Mouse (Mus musculus): Measurements from ENCODE around the gene Brsk2. TPM values are rescaled to one million over a fixed set of nuclear protein-coding genes. Genes with fewer than 3 reads are reported as not detected.

The Brsk2 gene
- polyA plus RNA-seq, 1 experiment from 2014 or later, result 11.4 TPM

GRCm38 (mm10) chr7:142034198-142034597 is 84.6 kb downstream of the Brsk2 start:
- DNase-seq (ENCODE audit: low spot score, missing footprints) (no peak), ATAC-seq (ENCODE audit: low FRiP score) (no peak)
- WGBS, result 79% methylated on average over 2 of the region's 2 CpGs
- H3K27ac ChIP-seq (ENCODE audit: low read depth, low read length), result no peak overlapping the region
- H3K9me3 ChIP-seq (ENCODE audit: control insufficient read depth, low read length), result no peaks in the 10 kb centered on the region
- H3K36me3 ChIP-seq (ENCODE audit: control insufficient read depth, insufficient read depth, low read length), result no peaks in the 10 kb centered on the region
- H3K27me3 ChIP-seq (ENCODE audit: control insufficient read depth, insufficient read depth, low read length), result no peaks in the 10 kb centered on the region
- H3K4me1 ChIP-seq (ENCODE audit: control insufficient read depth, insufficient read depth, low read length), result no peaks in the 10 kb centered on the region
- H3K9ac ChIP-seq (ENCODE audit: low read length), result no peak overlapping the region
- H3K4me3 ChIP-seq (ENCODE audit: low read depth, low read length), result no peak overlapping the region
- H3K4me2 ChIP-seq, result no peak overlapping the region

DNA sequence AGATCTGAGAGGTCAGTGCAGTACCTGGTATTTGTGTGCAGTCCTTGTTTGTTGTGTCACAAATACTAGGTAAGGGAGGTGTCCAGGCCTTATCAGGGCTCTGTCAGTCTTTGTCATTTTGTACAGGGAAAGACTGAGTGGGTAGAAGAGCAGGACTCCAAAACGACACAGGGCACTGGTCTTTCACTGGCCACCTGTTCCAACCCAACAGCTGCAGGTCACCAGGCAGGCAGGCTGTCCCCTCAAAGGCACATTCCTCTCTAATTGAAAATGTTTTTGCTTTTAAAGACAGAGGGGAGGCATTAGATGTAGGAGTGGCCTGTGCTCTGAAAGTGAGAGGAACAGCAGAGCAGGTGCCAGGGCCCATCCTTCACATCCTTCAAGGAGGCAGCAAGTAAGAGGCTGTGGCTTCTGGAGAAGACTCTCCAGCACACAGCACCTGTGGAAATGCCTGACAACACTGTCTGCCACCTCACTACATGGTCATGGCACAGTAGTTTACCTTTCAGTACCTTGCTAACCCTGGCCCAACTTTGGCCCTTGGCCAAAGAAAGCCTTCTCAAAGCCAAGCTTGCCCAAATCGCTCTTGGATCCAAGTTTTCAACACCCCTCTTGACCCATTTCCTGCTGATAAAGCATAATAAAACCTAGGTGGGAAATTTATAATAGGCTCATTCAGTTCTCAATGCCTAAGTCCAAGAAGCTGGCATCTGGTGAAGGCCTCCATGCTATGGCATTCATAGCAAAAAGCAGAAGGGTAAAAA is 85.7 kb downstream of the Brsk2 start:
- 80% methylated on average over 2 of the region's 2 CpGs for WGBS
- no peak overlapping the region for H3K4me2 ChIP-seq
- H3K9ac ChIP-seq (ENCODE audit: low read length), result no peak overlapping the region
- no peaks in the 10 kb centered on the region for H3K4me1 ChIP-seq (ENCODE audit: control insufficient read depth, insufficient read depth, low read length)
- ATAC-seq (ENCODE audit: low FRiP score) (no peak), DNase-seq (ENCODE audit: low spot score, missing footprints) (no peak)
- H3K36me3 ChIP-seq (ENCODE audit: control insufficient read depth, insufficient read depth, low read length), result no peaks in the 10 kb centered on the region
- no peak overlapping the region for H3K4me3 ChIP-seq (ENCODE audit: low read depth, low read length)
- no peak overlapping the region for H3K27ac ChIP-seq (ENCODE audit: low read depth, low read length)
- no peaks in the 10 kb centered on the region for H3K9me3 ChIP-seq (ENCODE audit: control insufficient read depth, low read length)
- H3K27me3 ChIP-seq (ENCODE audit: control insufficient read depth, insufficient read depth, low read length), result no peaks in the 10 kb centered on the region

DNA sequence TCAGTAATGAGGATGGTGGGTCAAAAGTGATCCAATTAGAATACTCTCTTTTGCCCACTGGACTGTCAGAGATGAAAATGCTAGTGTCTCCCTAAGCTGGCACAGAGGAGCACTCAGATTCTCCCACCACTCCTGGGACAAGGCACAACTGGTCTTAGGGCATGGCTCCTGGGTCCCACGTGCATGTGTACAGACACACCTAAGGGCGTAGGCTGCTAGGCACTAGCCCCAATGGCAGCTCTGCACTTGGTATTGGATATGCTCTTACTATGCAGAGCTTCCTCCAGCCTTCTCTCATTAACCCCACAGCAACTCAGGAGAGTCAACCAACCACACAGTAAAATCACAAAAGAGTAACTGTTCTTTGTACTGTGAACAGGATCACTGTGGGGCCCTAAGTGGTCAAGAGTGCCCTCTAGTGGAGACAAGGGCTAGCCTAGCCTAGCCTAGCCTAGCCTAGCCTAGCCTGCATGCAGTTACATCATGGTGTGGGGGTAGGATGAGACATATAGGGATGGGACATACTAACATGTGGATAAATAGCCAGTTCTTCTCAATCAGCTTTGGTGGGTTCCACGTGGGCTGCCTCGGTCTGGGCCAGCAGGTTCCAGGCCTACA is 88.1 kb downstream of the Brsk2 start:
- Histone ChIP-seq H3K9me3 (ENCODE audit: control insufficient read depth, low read length) (no peaks in the 10 kb centered on the region), H3K36me3 (ENCODE audit: control insufficient read depth, insufficient read depth, low read length) (no peaks in the 10 kb centered on the region), H3K4me1 (ENCODE audit: control insufficient read depth, insufficient read depth, low read length) (no peaks in the 10 kb centered on the region), H3K4me3 (ENCODE audit: low read depth, low read length) (no peak overlapping the region), H3K27me3 (ENCODE audit: control insufficient read depth, insufficient read depth, low read length) (no peaks in the 10 kb centered on the region), H3K27ac (ENCODE audit: low read depth, low read length) (no peak overlapping the region), H3K4me2 (no peak overlapping the region), H3K9ac (ENCODE audit: low read length) (no peak overlapping the region)
- DNase-seq (ENCODE audit: low spot score, missing footprints), result peak; percentile 89
- WGBS, result 77% methylated on average over 4 of the region's 4 CpGs
- ATAC-seq (ENCODE audit: low FRiP score), result peak; percentile 70; the same call in 1 of the 2 replicates

DNA sequence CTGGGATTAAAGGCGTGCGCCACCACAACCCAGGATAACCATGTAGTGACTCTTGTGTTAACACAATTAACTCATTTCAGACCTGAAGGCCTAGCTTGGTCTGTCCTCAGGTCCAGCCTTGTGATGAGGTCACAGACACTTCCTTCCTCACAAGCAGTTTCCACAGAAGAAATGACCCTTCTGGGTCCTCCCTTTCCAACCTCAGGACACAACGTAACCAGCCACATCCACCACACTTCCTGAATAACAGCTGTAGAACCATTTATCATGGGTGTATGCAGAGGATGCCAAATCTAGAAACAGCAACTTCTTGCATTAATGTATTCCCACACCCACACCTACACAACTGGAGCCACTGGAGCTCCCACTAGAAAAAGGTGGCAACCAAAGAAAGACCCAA is 91.2 kb downstream of the Brsk2 start:
- H3K9me3 ChIP-seq (ENCODE audit: control insufficient read depth, low read length), result no peaks in the 10 kb centered on the region
- ATAC-seq (ENCODE audit: low FRiP score), result no peak
- H3K9ac ChIP-seq (ENCODE audit: low read length), result no peak overlapping the region
- H3K27ac ChIP-seq (ENCODE audit: low read depth, low read length), result no peak overlapping the region
- H3K4me3 ChIP-seq (ENCODE audit: low read depth, low read length), result no peak overlapping the region
- 92% methylated on average over 3 of the region's 3 CpGs for whole genome bisulfite sequencing
- H3K27me3 ChIP-seq (ENCODE audit: control insufficient read depth, insufficient read depth, low read length), result no peaks in the 10 kb centered on the region
- DNase-seq (ENCODE audit: low spot score, missing footprints), result no peak
- H3K4me2 ChIP-seq, result no peak overlapping the region
- H3K4me1 ChIP-seq (ENCODE audit: control insufficient read depth, insufficient read depth, low read length), result peaks cover 3% of the 10 kb centered on the region; the same call in 1 of the 2 replicates
- no peaks in the 10 kb centered on the region for H3K36me3 ChIP-seq (ENCODE audit: control insufficient read depth, insufficient read depth, low read length)

GRCm38 (mm10) chr7:142045344-142045743 is 95.8 kb downstream of the Brsk2 start:
- ATAC-seq (ENCODE audit: low FRiP score) (no peak), DNase-seq (ENCODE audit: low spot score, missing footprints) (no peak)
- peaks cover 3% of the 10 kb centered on the region; the same call in 1 of the 2 replicates for H3K4me1 ChIP-seq (ENCODE audit: control insufficient read depth, insufficient read depth, low read length)
- WGBS, result 30% methylated on average over 2 of the region's 2 CpGs
- no peaks in the 10 kb centered on the region for H3K27me3 ChIP-seq (ENCODE audit: control insufficient read depth, insufficient read depth, low read length)
- no peaks in the 10 kb centered on the region for H3K9me3 ChIP-seq (ENCODE audit: control insufficient read depth, low read length)
- H3K27ac ChIP-seq (ENCODE audit: low read depth, low read length), result no peak overlapping the region
- H3K9ac ChIP-seq (ENCODE audit: low read length), result no peak overlapping the region
- no peak overlapping the region for H3K4me2 ChIP-seq
- no peak overlapping the region for H3K4me3 ChIP-seq (ENCODE audit: low read depth, low read length)
- no peaks in the 10 kb centered on the region for H3K36me3 ChIP-seq (ENCODE audit: control insufficient read depth, insufficient read depth, low read length)

GRCm38 (mm10) chr7:142045932-142046331 is 96.4 kb downstream of the Brsk2 start:
- no peaks in the 10 kb centered on the region for H3K27me3 ChIP-seq (ENCODE audit: control insufficient read depth, insufficient read depth, low read length)
- no peaks in the 10 kb centered on the region for H3K9me3 ChIP-seq (ENCODE audit: control insufficient read depth, low read length)
- no peak for ATAC-seq (ENCODE audit: low FRiP score)
- no peak overlapping the region for H3K9ac ChIP-seq (ENCODE audit: low read length)
- H3K4me3 ChIP-seq (ENCODE audit: low read depth, low read length), result no peak overlapping the region
- peaks cover 3% of the 10 kb centered on the region; the same call in 1 of the 2 replicates for H3K4me1 ChIP-seq (ENCODE audit: control insufficient read depth, insufficient read depth, low read length)
- no peak overlapping the region for H3K27ac ChIP-seq (ENCODE audit: low read depth, low read length)
- DNase-seq (ENCODE audit: low spot score, missing footprints), result no peak
- WGBS, result 88% methylated on average over 1 of the region's 1 CpGs
- no peak overlapping the region for H3K4me2 ChIP-seq
- H3K36me3 ChIP-seq (ENCODE audit: control insufficient read depth, insufficient read depth, low read length), result no peaks in the 10 kb centered on the region

- Histone ChIP-seq H3K4me1 (ENCODE audit: control insufficient read depth, insufficient read depth, low read length) (no peaks in the 10 kb centered on the region), H3K27me3 (ENCODE audit: control insufficient read depth, insufficient read depth, low read length) (no peaks in the 10 kb centered on the region), H3K4me2 (no peak overlapping the region), H3K9ac (ENCODE audit: low read length) (no peak overlapping the region), H3K4me3 (ENCODE audit: low read depth, low read length) (no peak overlapping the region), H3K27ac (ENCODE audit: low read depth, low read length) (no peak overlapping the region), H3K9me3 (ENCODE audit: control insufficient read depth, low read length) (no peaks in the 10 kb centered on the region), H3K36me3 (ENCODE audit: control insufficient read depth, insufficient read depth, low read length) (no peaks in the 10 kb centered on the region)
- DNase-seq (ENCODE audit: low spot score, missing footprints), result no peak
- no peak for ATAC-seq (ENCODE audit: low FRiP score)
These were observed 101.0 kb downstream of the Brsk2 start for GRCm38 (mm10) chr7:142050536-142050935.

Small RNAs within 50 kb of the gene (microRNA-seq; reads per million reads assigned to microRNA genes)
- 1.3 reads per million for gene Mir3104

Other genes starting within 250 kb of the Brsk2 start
- gene Muc5ac, start 160.8 kb upstream of the Brsk2 start, polyA plus RNA-seq (2014; fragmentation: Nextera tagmentation; extraction: Ambion mirVana), result not detected in 2 replicates
- 0.01 TPM in 1 of 2 replicates, not detected in the other for gene Muc5b, start 110.7 kb upstream of the Brsk2 start, polyA plus RNA-seq (2014; fragmentation: Nextera tagmentation; extraction: Ambion mirVana)
- 55.5 and 56.4 TPM in 2 replicates for gene Tollip, start 31.2 kb upstream of the Brsk2 start, polyA plus RNA-seq (2014; fragmentation: Nextera tagmentation; extraction: Ambion mirVana)
- gene Mob2, start 111.3 kb downstream of the Brsk2 start, polyA plus RNA-seq (2014; fragmentation: Nextera tagmentation; extraction: Ambion mirVana), result 59.2 and 60.2 TPM in 2 replicates
- gene Dusp8, start 146.1 kb downstream of the Brsk2 start, polyA plus RNA-seq (2014; fragmentation: Nextera tagmentation; extraction: Ambion mirVana), result 14.5 and 15.7 TPM in 2 replicates
- not detected in 2 replicates for gene Gm45618, start 171.0 kb downstream of the Brsk2 start, polyA plus RNA-seq (2014; fragmentation: Nextera tagmentation; extraction: Ambion mirVana)
- not detected in 2 replicates for gene Gm39115, start 186.3 kb downstream of the Brsk2 start, polyA plus RNA-seq (2014; fragmentation: Nextera tagmentation; extraction: Ambion mirVana)
- not detected in 2 replicates for gene Gm45337, start 194.9 kb downstream of the Brsk2 start, polyA plus RNA-seq (2014; fragmentation: Nextera tagmentation; extraction: Ambion mirVana)
- gene Gm29735, start 207.4 kb downstream of the Brsk2 start, polyA plus RNA-seq (2014; fragmentation: Nextera tagmentation; extraction: Ambion mirVana), result not detected in 2 replicates
- not detected in 2 replicates for gene Gm4553, start 216.0 kb downstream of the Brsk2 start, polyA plus RNA-seq (2014; fragmentation: Nextera tagmentation; extraction: Ambion mirVana)
- gene Krtap5-2, start 226.3 kb downstream of the Brsk2 start, polyA plus RNA-seq (2014; fragmentation: Nextera tagmentation; extraction: Ambion mirVana), result not detected in 2 replicates
- gene Gm10153, start 240.6 kb downstream of the Brsk2 start, polyA plus RNA-seq (2014; fragmentation: Nextera tagmentation; extraction: Ambion mirVana), result not detected in 2 replicates